Mouse (Mus musculus) ovary, postnatal 10 days (tissue): ENCODE measurements around the gene Krt28.

Experiments
- DNase-seq: peaks from one replicate; pipeline ENCODE4 v3.0.0; 2022; ENCODE audit warnings: low spot score

Gene Krt28

GRCm38 (mm10) chr11:99366791-99367190, 7.9 kb downstream of the Krt28 start:
- no peak for DNase-seq

GRCm38 (mm10) chr11:99364412-99364811, 10.3 kb downstream of the Krt28 start:
- no peak for DNase-seq

- no peak for DNase-seq
Observed at GRCm38 (mm10) chr11:99361423-99361822, 13.3 kb downstream of the Krt28 start.

- no peak for DNase-seq
Observed at GRCm38 (mm10) chr11:99351004-99351403, 23.7 kb downstream of the Krt28 start, which contains the start of gene Krt27. Gene Krt27, minus strand, starts transcription at chr11:99351104.

- DNase-seq, result no peak
Observed at GRCm38 (mm10) chr11:99339299-99339847, 35.3 kb downstream of the Krt28 start.

- DNase-seq, result no peak
Observed at GRCm38 (mm10) chr11:99337866-99338265, 36.8 kb downstream of the Krt28 start, which contains the start of gene Krt26. Gene Krt26, minus strand, starts transcription at chr11:99337966.

GRCm38 (mm10) chr11:99333426-99333825, 41.3 kb downstream of the Krt28 start:
- no peak for DNase-seq

- DNase-seq, result no peak
Observed at GRCm38 (mm10) chr11:99329655-99330054, 45.0 kb downstream of the Krt28 start.

- DNase-seq, result no peak
Observed at GRCm38 (mm10) chr11:99322851-99323250, 51.9 kb downstream of the Krt28 start, which contains the start of gene Krt25. Gene Krt25, minus strand, starts transcription at chr11:99322951.

GRCm38 (mm10) chr11:99321094-99321493, 53.6 kb downstream of the Krt28 start:
- no peak for DNase-seq

- no peak for DNase-seq
Observed at GRCm38 (mm10) chr11:99319127-99319526, 55.6 kb downstream of the Krt28 start.

- DNase-seq, result no peak
Observed at GRCm38 (mm10) chr11:99316543-99316942, 58.2 kb downstream of the Krt28 start.
